Mouse (Mus musculus) Patski (cell line): ENCODE data around the gene Pmel. TPM values are rescaled to one million over a fixed set of nuclear protein-coding genes. Genes with fewer than 3 reads are reported as not detected.
"Not testable (repeated sequence)": the region's sequence is repeated elsewhere in the genome, so short reads cannot be mapped to it uniquely, and the experiment has no call there.

Experiments used
- ATAC-seq: fragments of 100-300 bp; one replicate; pipeline ENCODE4 v1.8.0; 2021
- CTCF ChIA-PET: fragments of 350-600 bp; sonication (Branson Sonifier 250); formaldehyde crosslinking; loops from one replicate; lab custom pipeline; 2022; ENCODE audit warnings: inconsistent platforms; lab: Charles Lee
- POLR2A ChIA-PET: fragments of 350-600 bp; sonication (Branson Sonifier 250); formaldehyde crosslinking; loops from one replicate; lab custom pipeline; 2022; ENCODE audit warnings: antibody characterized with exemption, inconsistent platforms; lab: Charles Lee
- DNase-seq: peaks from one replicate; pipeline ENCODE4 v3.0.0-alpha.2; 2011; ENCODE audit warnings: low read depth, low spot score
- H3K27me3 ChIP-seq: fragments of 371-371 bp; one replicate; pipeline ENCODE4 v1.5.1; 2021
- CTCF ChIP-seq: fragments of 100-300 bp; IDR thresholded peaks from one replicate; pipeline ENCODE4 v1.5.1; 2021
- in situ Hi-C: fragments of 300-500 bp; cut with MboI; formaldehyde crosslinking; loops from 3 replicates; pipeline ENCODE4 v1.11.1; 2018; ENCODE audit warnings: low pct_unique_long_range_greater_than_20kb, mixed read lengths
- polyA plus RNA-seq: library from polyadenylated mRNA; unstranded; gene quantifications from one replicate; pipeline ENCODE4 v1.2.3, GENCODE M21; 2021

The Pmel gene
- polyA plus RNA-seq, 1 experiment from 2014 or later = 1.1 TPM

- CTCF ChIA-PET = no interaction called here
- TF ChIP-seq CTCF = no peak
- no peak for DNase-seq
These were observed 1.5 kb upstream of the Pmel start for GRCm38 (mm10) chr10:128702328-128703007.

DNA sequence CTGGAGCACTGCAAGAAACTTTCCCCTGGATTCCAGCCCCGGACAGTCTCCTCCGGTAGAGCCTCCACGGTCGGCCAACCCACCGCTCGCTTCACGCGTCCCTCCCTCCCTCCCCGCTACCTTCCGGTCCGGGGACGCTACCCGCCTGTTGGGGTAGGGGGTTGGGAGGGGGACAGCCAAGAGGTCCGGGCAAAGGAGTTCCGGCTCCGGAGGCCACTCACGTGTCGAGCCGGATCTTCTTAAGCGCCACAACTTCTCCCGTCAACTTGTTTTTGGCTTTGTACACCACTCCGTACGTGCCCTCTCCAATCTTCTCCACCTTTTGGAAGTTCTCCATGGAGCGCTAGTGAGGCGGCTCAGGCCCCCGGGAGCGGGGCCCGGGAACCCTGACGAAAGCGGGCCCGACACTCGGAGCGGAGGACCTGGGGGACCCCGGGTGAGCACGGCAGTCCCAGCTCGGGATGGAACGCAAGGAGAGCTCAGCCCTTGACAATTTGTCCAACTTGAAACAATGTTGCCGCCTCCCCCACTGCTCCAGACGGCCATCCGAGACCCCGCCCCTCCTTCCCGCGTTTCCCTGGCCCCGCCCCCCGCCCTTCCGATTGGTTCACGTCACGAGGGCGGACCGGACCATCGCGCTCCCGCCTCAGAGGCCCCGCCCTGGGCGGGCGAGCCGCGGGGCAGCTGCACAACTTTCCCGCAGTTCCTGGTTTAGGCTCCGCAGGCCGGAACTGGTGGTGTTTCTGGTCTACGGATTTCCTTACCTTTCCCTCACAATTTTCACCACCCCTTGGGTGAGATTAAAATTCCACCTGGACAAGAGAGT, 709 bp downstream of the Pmel start, which contains the start of gene Cdk2:
TSS of gene Cdk2 (minus strand) at position 541 of the 826 bp plus-strand sequence.
- H3K27me3 ChIP-seq = no peaks in the 10 kb centered on the region
- in situ Hi-C loops = no loop called here
- ChIA-PET CTCF (no interaction called here), POLR2A (interaction anchor here (0.6 to 1.6 kb wide), 2 partner anchors 9 to 39 kb away, joined by 4 read pairs; no protein-coding TSS in a partner anchor)
- ATAC-seq (peak; percentile 83), DNase-seq (peak; percentile 39)
- no peak for TF ChIP-seq CTCF

More at GRCm38 (mm10) chr10:128702328-128703007, 1.5 kb upstream of the Pmel start:
- no peaks in the 10 kb centered on the region for H3K27me3 ChIP-seq
- no peak for ATAC-seq
- in situ Hi-C loops = no loop called here
- POLR2A ChIA-PET = no interaction called here

- in situ Hi-C loops = no loop called here
- no peak for ATAC-seq
- no peak for TF ChIP-seq CTCF
- ChIA-PET POLR2A (interaction anchor here (0.6 to 1.6 kb wide), 3 partner anchors 9 to 204 kb away, joined by 3 to 4 read pairs (median 4); no protein-coding TSS in a partner anchor), CTCF (interaction anchor here (1.3 kb wide), 1 partner anchor 116 kb away, joined by 3 read pairs; the partner anchor contains the start of gene Ormdl2)
- no peak for DNase-seq
- H3K27me3 ChIP-seq = no peaks in the 10 kb centered on the region
These were observed 1.3 kb downstream of the Pmel start for GRCm38 (mm10) chr10:128705317-128705693.

- in situ Hi-C loops, DNase-seq, ATAC-seq, POLR2A ChIA-PET, H3K27me3 ChIP-seq: not testable (repeated sequence)
- CTCF ChIA-PET = interaction anchor here (1.5 kb wide), 1 partner anchor 32 kb away, joined by 4 read pairs; no protein-coding TSS in a partner anchor
These were observed 7.3 kb downstream of the Pmel start for GRCm38 (mm10) chr10:128711318-128711717.

- DNase-seq = no peak
- peaks cover 5% of the 10 kb centered on the region for H3K27me3 ChIP-seq
- POLR2A ChIA-PET = interaction anchor here (0.6 kb wide), 1 partner anchor 38 kb away, joined by 3 read pairs; no protein-coding TSS in a partner anchor
- in situ Hi-C loops = no loop called here
- CTCF ChIA-PET = interaction anchor here (1.3 kb wide), 1 partner anchor 21 kb away, joined by 3 read pairs; no protein-coding TSS in a partner anchor
- no peak for TF ChIP-seq CTCF
- ATAC-seq = no peak
These were observed 11.9 kb downstream of the Pmel start for GRCm38 (mm10) chr10:128715559-128716537.

GRCm38 (mm10) chr10:128725466-128725865, 21.5 kb downstream of the Pmel start:
- DNase-seq, H3K27me3 ChIP-seq, CTCF ChIA-PET, in situ Hi-C loops, POLR2A ChIA-PET, ATAC-seq: not testable (repeated sequence)

DNA sequence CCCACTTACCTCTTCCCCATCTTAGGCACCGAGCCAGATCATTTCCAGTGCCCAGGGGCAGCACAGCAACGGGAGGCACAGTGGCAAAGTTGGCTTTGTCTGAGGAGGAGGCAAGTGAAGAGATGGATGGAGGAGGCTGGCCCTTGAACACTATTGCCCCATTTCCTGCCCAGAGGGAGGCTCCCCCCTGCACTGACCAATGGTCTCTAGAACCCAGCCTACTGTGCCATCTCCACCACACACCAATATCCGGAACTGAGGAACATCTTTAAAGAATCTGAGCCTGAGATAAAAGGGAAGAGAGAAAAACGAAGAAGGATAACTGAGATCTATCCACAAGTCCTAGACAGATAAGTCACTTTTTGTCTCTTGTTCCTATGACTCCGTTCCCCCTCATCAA, 24.1 kb downstream of the Pmel start:
- in situ Hi-C loops = no loop called here
- ChIA-PET POLR2A (interaction anchor here (0.6 kb wide), 1 partner anchor 17 kb away, joined by 3 read pairs; no protein-coding TSS in a partner anchor), CTCF (interaction anchor here (1.4 kb wide), 1 partner anchor 17 kb away, joined by 5 read pairs; the partner anchor contains the start of gene Dgka)
- ATAC-seq (no peak), DNase-seq (no peak)
- H3K27me3 ChIP-seq = no peaks in the 10 kb centered on the region
- no peak for TF ChIP-seq CTCF

DNA sequence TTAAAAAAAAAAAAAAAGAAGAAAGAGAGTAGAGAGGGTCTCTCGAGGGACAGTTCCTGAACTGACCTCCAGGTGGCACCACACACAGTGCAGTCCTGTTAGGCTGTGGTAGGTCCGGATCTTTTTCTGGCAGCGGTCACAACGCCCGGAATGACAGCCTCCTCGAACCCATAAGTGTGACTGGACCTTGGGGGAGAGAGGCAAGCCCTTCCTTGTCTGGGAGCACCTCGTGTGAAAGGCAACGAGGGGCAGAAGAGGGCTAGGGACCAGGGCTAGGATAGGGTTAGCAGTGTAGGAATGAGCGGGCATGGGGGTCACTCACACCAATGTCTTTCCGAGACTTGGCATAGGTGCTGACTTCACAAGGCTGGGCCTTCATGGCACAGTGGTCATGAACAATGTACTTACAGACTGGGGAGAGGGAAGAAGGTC, 27.0 kb downstream of the Pmel start:
- DNase-seq (no peak), ATAC-seq (no peak)
- ChIA-PET CTCF (interaction anchor here (0.6 to 2.7 kb wide), 4 partner anchors 9 to 1265 kb away, joined by 3 to 9 read pairs (median 3); partner anchors contain the start of gene Pym1), POLR2A (interaction anchor here (0.6 kb wide), 1 partner anchor 69 kb away, joined by 3 read pairs; no protein-coding TSS in a partner anchor)
- peak; percentile 84 for TF ChIP-seq CTCF
- in situ Hi-C loops = loop anchor here (5.0 kb wide), 1 partner anchor 166 kb away; no protein-coding TSS in a partner anchor
- no peaks in the 10 kb centered on the region for H3K27me3 ChIP-seq

GRCm38 (mm10) chr10:128731992-128732391, 28.0 kb downstream of the Pmel start:
- POLR2A ChIA-PET = no interaction called here
- no peak for DNase-seq
- in situ Hi-C loops = loop anchor here (5.0 kb wide), 1 partner anchor 165 kb away; no protein-coding TSS in a partner anchor

More at GRCm38 (mm10) chr10:128731992-128732391, 28.0 kb downstream of the Pmel start:
- ATAC-seq = no peak
- CTCF ChIA-PET = interaction anchor here (1.1 to 2.7 kb wide), 2 partner anchors 10 to 164 kb away, joined by 3 to 9 read pairs; no protein-coding TSS in a partner anchor
- no peak for TF ChIP-seq CTCF
- H3K27me3 ChIP-seq = no peaks in the 10 kb centered on the region
